Mouse (Mus musculus): ENCODE data around the gene Plk4.

DNA sequence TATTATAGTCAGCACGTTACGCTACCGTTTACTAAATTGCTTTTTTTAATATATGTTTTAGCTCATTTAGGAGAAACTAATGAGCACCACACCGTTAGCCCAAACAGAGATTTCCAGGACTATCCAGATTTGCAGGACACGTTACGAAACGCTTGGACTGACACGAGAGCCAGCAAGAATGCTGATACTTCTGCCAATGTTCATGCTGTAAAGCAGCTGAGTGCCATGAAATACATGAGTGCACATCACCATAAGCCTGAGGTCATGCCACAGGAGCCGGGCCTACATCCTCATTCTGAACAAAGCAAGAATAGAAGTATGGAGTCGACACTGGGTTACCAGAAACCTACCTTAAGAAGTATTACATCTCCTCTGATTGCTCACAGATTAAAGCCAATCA, 8.9 kb downstream of the Plk4 start:
- TF ChIP-seq CTCF (IDR thresholded peaks at IDR 0.05; ENCODE audit: insufficient read depth, low read length) (no peak), POLR2A (IDR thresholded peaks at IDR 0.05; ENCODE audit: borderline replicate concordance, extremely low read depth, low read depth, low read length) (no peak)

All from lung, adult 2 months (tissue).